Mouse (Mus musculus): ENCODE data around the gene Cx3cr1. TPM values are rescaled to one million over a fixed set of nuclear protein-coding genes. Genes with fewer than 3 reads are reported as not detected.

Cx3cr1 gene
- polyA plus RNA-seq, 1 experiment from 2014 or later: 4.5 TPM

- ATAC-seq (replicated peaks; ENCODE audit: low FRiP score, low read depth): no peak
- Histone ChIP-seq H3K4me2 (ENCODE audit: low read length) (no peak overlapping the region), H3K9ac (ENCODE audit: low read depth, low read length) (no peak overlapping the region), H3K9me3 (replicated peaks; ENCODE audit: low read length) (no peaks in the 10 kb centered on the region), H3K4me3 (replicated peaks; ENCODE audit: low read depth, low read length) (no peak overlapping the region), H3K4me1 (replicated peaks; ENCODE audit: insufficient read depth, low read length) (0 out of 2 replicates have a peak, but pooled peaks cover 7% of the 10 kb centered on the region), H3K27ac (no peak overlapping the region), H3K36me3 (ENCODE audit: insufficient read depth, low read length) (no peaks in the 10 kb centered on the region), H3K27me3 (ENCODE audit: insufficient read depth, low read length) (no peaks in the 10 kb centered on the region)
- DNase-seq (ENCODE audit: low spot score): no peak
- 70% methylated on average over 5 of the region's 5 CpGs for WGBS
- TF ChIP-seq CTCF (IDR thresholded peaks at IDR 0.05; ENCODE audit: low read depth): no peak
Measured at GRCm38 (mm10) chr9:119941407-119941806, 128.3 kb downstream of the Cx3cr1 start.

GRCm38 (mm10) chr9:119939646-119940045 lies 130.0 kb downstream of the Cx3cr1 start:
- 35% methylated on average over 10 of the region's 10 CpGs for WGBS
- Histone ChIP-seq H3K27me3 (ENCODE audit: insufficient read depth, low read length) (no peaks in the 10 kb centered on the region), H3K9ac (ENCODE audit: low read depth, low read length) (no peak overlapping the region), H3K36me3 (ENCODE audit: insufficient read depth, low read length) (no peaks in the 10 kb centered on the region), H3K9me3 (replicated peaks; ENCODE audit: low read length) (no peaks in the 10 kb centered on the region), H3K4me2 (ENCODE audit: low read length) (no peak overlapping the region), H3K4me3 (replicated peaks; ENCODE audit: low read depth, low read length) (no peak overlapping the region), H3K27ac (no peak overlapping the region), H3K4me1 (replicated peaks; ENCODE audit: insufficient read depth, low read length) (peaks cover 10% of the 10 kb centered on the region; the same call in 1 of the 2 replicates)
- DNase-seq (ENCODE audit: low spot score): no peak
- no peak for ATAC-seq (replicated peaks; ENCODE audit: low FRiP score, low read depth)
- no peak for TF ChIP-seq CTCF (IDR thresholded peaks at IDR 0.05; ENCODE audit: low read depth)

- H3K4me2 ChIP-seq (ENCODE audit: low read length): no peak overlapping the region
- no peak overlapping the region for H3K27ac ChIP-seq
- H3K4me1 ChIP-seq (replicated peaks; ENCODE audit: insufficient read depth, low read length): peaks cover 10% of the 10 kb centered on the region; the same call in 1 of the 2 replicates
- no peaks in the 10 kb centered on the region for H3K27me3 ChIP-seq (ENCODE audit: insufficient read depth, low read length)
- WGBS: 57% methylated on average over 4 of the region's 4 CpGs
- no peaks in the 10 kb centered on the region for H3K36me3 ChIP-seq (ENCODE audit: insufficient read depth, low read length)
- no peak overlapping the region for H3K4me3 ChIP-seq (replicated peaks; ENCODE audit: low read depth, low read length)
- ATAC-seq (replicated peaks; ENCODE audit: low FRiP score, low read depth): no peak
- H3K9ac ChIP-seq (ENCODE audit: low read depth, low read length): no peak overlapping the region
- no peak for TF ChIP-seq CTCF (IDR thresholded peaks at IDR 0.05; ENCODE audit: low read depth)
- H3K9me3 ChIP-seq (replicated peaks; ENCODE audit: low read length): no peaks in the 10 kb centered on the region
- DNase-seq (ENCODE audit: low spot score): no peak
Measured at GRCm38 (mm10) chr9:119938496-119938895, 131.2 kb downstream of the Cx3cr1 start.

- Histone ChIP-seq H3K9ac (ENCODE audit: low read depth, low read length) (peak within 1 kb of the TSS; percentile 83), H3K4me1 (replicated peaks; ENCODE audit: insufficient read depth, low read length) (peaks cover 10% of the 10 kb centered on the region; the same call in 1 of the 2 replicates), H3K4me3 (replicated peaks; ENCODE audit: low read depth, low read length) (peak within 1 kb of the TSS; percentile 60), H3K27ac (peak within 1 kb of the TSS; percentile 76), H3K27me3 (ENCODE audit: insufficient read depth, low read length) (no peaks in the 10 kb centered on the region), H3K4me2 (ENCODE audit: low read length) (peak within 1 kb of the TSS; percentile 83), H3K36me3 (ENCODE audit: insufficient read depth, low read length) (peaks cover 6% of the 10 kb centered on the region; the same call in 1 of the 2 replicates), H3K9me3 (replicated peaks; ENCODE audit: low read length) (no peaks in the 10 kb centered on the region)
- WGBS: under 1% methylated on average over 40 of the region's 40 CpGs
- 0 out of 2 replicates have a peak, but pooled peaks have one; percentile 2 for TF ChIP-seq CTCF (IDR thresholded peaks at IDR 0.05; ENCODE audit: low read depth)
- DNase-seq (ENCODE audit: low spot score) (peak; percentile 97), ATAC-seq (replicated peaks; ENCODE audit: low FRiP score, low read depth) (peak; percentile 96)
Measured at GRCm38 (mm10) chr9:119937005-119937773, 132.5 kb downstream of the Cx3cr1 start, which contains the start of the genes Gorasp1 and Ttc21a. Gorasp1 (minus strand) TSS chr9:119937565. Ttc21a (plus strand) TSS chr9:119937606.

- no peak for DNase-seq (ENCODE audit: low spot score)
- H3K27me3 ChIP-seq (ENCODE audit: insufficient read depth, low read length): no peaks in the 10 kb centered on the region
- no peak overlapping the region for H3K4me3 ChIP-seq (replicated peaks; ENCODE audit: low read depth, low read length)
- H3K4me2 ChIP-seq (ENCODE audit: low read length): no peak overlapping the region
- H3K27ac ChIP-seq: no peak overlapping the region
- peaks cover 10% of the 10 kb centered on the region; the same call in 1 of the 2 replicates for H3K4me1 ChIP-seq (replicated peaks; ENCODE audit: insufficient read depth, low read length)
- no peaks in the 10 kb centered on the region for H3K9me3 ChIP-seq (replicated peaks; ENCODE audit: low read length)
- WGBS: 91% methylated on average over 6 of the region's 6 CpGs
- peaks cover 24% of the 10 kb centered on the region for H3K36me3 ChIP-seq (ENCODE audit: insufficient read depth, low read length)
- ATAC-seq (replicated peaks; ENCODE audit: low FRiP score, low read depth): no peak
- no peak for TF ChIP-seq CTCF (IDR thresholded peaks at IDR 0.05; ENCODE audit: low read depth)
- H3K9ac ChIP-seq (ENCODE audit: low read depth, low read length): no peak overlapping the region
Measured at GRCm38 (mm10) chr9:119933675-119934074, 136.0 kb downstream of the Cx3cr1 start.

- Histone ChIP-seq H3K36me3 (ENCODE audit: insufficient read depth, low read length) (peaks cover 37% of the 10 kb centered on the region), H3K27ac (no peak overlapping the region), H3K4me3 (replicated peaks; ENCODE audit: low read depth, low read length) (no peak overlapping the region), H3K9ac (ENCODE audit: low read depth, low read length) (no peak overlapping the region), H3K27me3 (ENCODE audit: insufficient read depth, low read length) (no peaks in the 10 kb centered on the region), H3K4me1 (replicated peaks; ENCODE audit: insufficient read depth, low read length) (peaks cover 4% of the 10 kb centered on the region; the same call in 1 of the 2 replicates), H3K4me2 (ENCODE audit: low read length) (no peak overlapping the region), H3K9me3 (replicated peaks; ENCODE audit: low read length) (no peaks in the 10 kb centered on the region)
- 84% methylated on average over 12 of the region's 12 CpGs for WGBS
- no peak for DNase-seq (ENCODE audit: low spot score)
- no peak for ATAC-seq (replicated peaks; ENCODE audit: low FRiP score, low read depth)
- no peak for TF ChIP-seq CTCF (IDR thresholded peaks at IDR 0.05; ENCODE audit: low read depth)
Measured at GRCm38 (mm10) chr9:119932358-119932757, 137.3 kb downstream of the Cx3cr1 start.

All from kidney, postnatal 0 days (tissue).